Comparison of ENCODE assay signal across 7 mouse cellular contexts in the genomic region with DNA sequence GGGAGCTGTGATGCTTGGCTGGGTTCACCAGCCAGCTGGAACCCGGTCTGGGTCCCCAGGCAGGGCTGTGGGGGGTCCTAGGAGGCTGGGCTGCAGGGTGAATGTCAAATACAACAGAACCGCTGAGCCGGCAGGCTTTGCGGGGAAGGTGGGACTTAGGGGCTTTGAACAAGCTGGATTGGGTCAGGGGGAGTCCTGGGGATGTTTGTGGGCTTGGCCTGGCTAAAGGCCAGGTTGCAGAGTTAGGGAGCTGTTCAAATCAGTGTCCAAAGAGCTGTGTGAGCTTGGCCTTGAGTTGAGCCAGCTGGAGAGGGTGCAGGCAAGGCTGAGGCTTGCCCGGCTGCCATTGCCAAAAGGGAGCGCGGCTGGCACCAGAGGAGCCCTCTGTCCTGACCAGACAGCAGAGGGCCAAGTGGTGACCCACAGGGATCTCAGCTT.
DNase-seq lines count a peak whose midpoint lies in the region; ATAC-seq lines count a peak whose summit lies in the region.

No protein-coding gene starts in this region.

- H3K36me3 ChIP-seq in neural tube, embryonic 11.5 days (ENCODE audit: control insufficient read depth, insufficient read depth, low read length) = no peaks in the 10 kb centered on the region
- no peaks in the 10 kb centered on the region for H3K36me3 ChIP-seq in heart, embryonic 16.5 days (ENCODE audit: control insufficient read depth, insufficient read depth)
- no peaks in the 10 kb centered on the region for H3K36me3 ChIP-seq in limb, embryonic 11.5 days (ENCODE audit: control insufficient read depth, insufficient read depth, low read length)

- no peaks in the 10 kb centered on the region for H3K9me3 ChIP-seq in neural tube, embryonic 11.5 days (ENCODE audit: control insufficient read depth, low read length)
- peaks cover 3% of the 10 kb centered on the region; the same call in 1 of the 2 replicates for H3K9me3 ChIP-seq in heart, embryonic 16.5 days (replicated peaks; ENCODE audit: control insufficient read depth, low read length)
- H3K9me3 ChIP-seq in limb, embryonic 11.5 days (ENCODE audit: control insufficient read depth, low read length) = no peaks in the 10 kb centered on the region

- WGBS in neural tube, embryonic 11.5 days = 52% methylated on average over 7 of the region's 7 CpGs
- 31% methylated on average over 7 of the region's 7 CpGs for WGBS in heart, embryonic 16.5 days
- 40% methylated on average over 7 of the region's 7 CpGs for WGBS in limb, embryonic 11.5 days

- DNase-seq in neural tube, embryonic 11.5 days (ENCODE audit: low spot score) = peak; percentile 38
- DNase-seq in neural tube, embryonic 10.5 days (ENCODE audit: extremely low spot score, low spot score) = no peak
- peak; percentile 62 to 70 for DNase-seq in cerebellum, postnatal 25 days
- peak; percentile 41 for DNase-seq in limb, embryonic 11.5 days (ENCODE audit: low spot score)
- DNase-seq in retina, postnatal 7 days (ENCODE audit: low read depth, low spot score) = peak; percentile 32

- no peak overlapping the region; the same call in 1 of the 2 replicates for H3K4me2 ChIP-seq in neural tube, embryonic 11.5 days (ENCODE audit: low read depth)
- peak overlapping the region; percentile 48 for H3K4me2 ChIP-seq in heart, embryonic 16.5 days (ENCODE audit: low read depth, low read length)
- peak overlapping the region; percentile 37 for H3K4me2 ChIP-seq in limb, embryonic 11.5 days (ENCODE audit: low read depth, severe bottlenecking)

- H3K27ac ChIP-seq in neural tube, embryonic 11.5 days (ENCODE audit: low read depth, low read length) = 0 out of 2 replicates have a peak overlapping the region, but pooled peaks have one; percentile 23
- H3K27ac ChIP-seq in heart, embryonic 16.5 days (ENCODE audit: low read length) = no peak overlapping the region
- no peak overlapping the region for H3K27ac ChIP-seq in limb, embryonic 11.5 days (replicated peaks; ENCODE audit: low read depth, low read length)

- no peaks in the 10 kb centered on the region for H3K27me3 ChIP-seq in neural tube, embryonic 11.5 days (ENCODE audit: control insufficient read depth, insufficient read depth, low read length)
- H3K27me3 ChIP-seq in heart, embryonic 16.5 days (ENCODE audit: control insufficient read depth, insufficient read depth, low read length) = peaks cover 12% of the 10 kb centered on the region
- H3K27me3 ChIP-seq in limb, embryonic 11.5 days (ENCODE audit: control insufficient read depth, insufficient read depth, low read length) = peaks cover 4% of the 10 kb centered on the region; the same call in 1 of the 2 replicates

- ATAC-seq in neural tube, embryonic 11.5 days (ENCODE audit: insufficient read depth, low FRiP score, low TSS enrichment) = no peak
- ATAC-seq in heart, embryonic 16.5 days (replicated peaks; ENCODE audit: extremely low read depth, insufficient read depth, low FRiP score) = peak; percentile 70
- no peak for ATAC-seq in limb, embryonic 11.5 days (ENCODE audit: insufficient number of reproducible peaks, low FRiP score, low TSS enrichment, low read depth)
- no peak for ATAC-seq in erythroblast, adult 5-6 weeks (replicated peaks; ENCODE audit: low FRiP score, poor library complexity, severe bottlenecking)

- no peak overlapping the region for H3K4me3 ChIP-seq in neural tube, embryonic 11.5 days (ENCODE audit: low read depth, low read length)
- H3K4me3 ChIP-seq in heart, embryonic 16.5 days (ENCODE audit: low read length) = peak overlapping the region; percentile 18; the same call in 1 of the 2 replicates
- H3K4me3 ChIP-seq in limb, embryonic 11.5 days (ENCODE audit: low read depth, low read length) = peak overlapping the region; percentile 9; the same call in 1 of the 2 replicates

- H3K4me1 ChIP-seq in neural tube, embryonic 11.5 days (ENCODE audit: control insufficient read depth, insufficient read depth, low read length) = peaks cover 7% of the 10 kb centered on the region
- H3K4me1 ChIP-seq in heart, embryonic 16.5 days (ENCODE audit: control insufficient read depth, insufficient read depth, low read length) = peaks cover 6% of the 10 kb centered on the region
- peaks cover 7% of the 10 kb centered on the region; the same call in 1 of the 2 replicates for H3K4me1 ChIP-seq in limb, embryonic 11.5 days (ENCODE audit: control insufficient read depth, insufficient read depth, low read length)

- H3K9ac ChIP-seq in neural tube, embryonic 11.5 days (ENCODE audit: low read length) = no peak overlapping the region; the same call in 1 of the 2 replicates
- no peak overlapping the region for H3K9ac ChIP-seq in heart, embryonic 16.5 days (ENCODE audit: low read length)
- 0 out of 2 replicates have a peak overlapping the region, but pooled peaks have one; percentile 22 for H3K9ac ChIP-seq in limb, embryonic 11.5 days (ENCODE audit: low read length)
